Mouse (Mus musculus) lung, postnatal 25 days (tissue): ENCODE measurements around the gene Jmjd7.

Experiments
- DNase-seq: peaks from one replicate; pipeline ENCODE4 v3.0.0; 2022; ENCODE audit warnings: low spot score

The Jmjd7 gene

DNA sequence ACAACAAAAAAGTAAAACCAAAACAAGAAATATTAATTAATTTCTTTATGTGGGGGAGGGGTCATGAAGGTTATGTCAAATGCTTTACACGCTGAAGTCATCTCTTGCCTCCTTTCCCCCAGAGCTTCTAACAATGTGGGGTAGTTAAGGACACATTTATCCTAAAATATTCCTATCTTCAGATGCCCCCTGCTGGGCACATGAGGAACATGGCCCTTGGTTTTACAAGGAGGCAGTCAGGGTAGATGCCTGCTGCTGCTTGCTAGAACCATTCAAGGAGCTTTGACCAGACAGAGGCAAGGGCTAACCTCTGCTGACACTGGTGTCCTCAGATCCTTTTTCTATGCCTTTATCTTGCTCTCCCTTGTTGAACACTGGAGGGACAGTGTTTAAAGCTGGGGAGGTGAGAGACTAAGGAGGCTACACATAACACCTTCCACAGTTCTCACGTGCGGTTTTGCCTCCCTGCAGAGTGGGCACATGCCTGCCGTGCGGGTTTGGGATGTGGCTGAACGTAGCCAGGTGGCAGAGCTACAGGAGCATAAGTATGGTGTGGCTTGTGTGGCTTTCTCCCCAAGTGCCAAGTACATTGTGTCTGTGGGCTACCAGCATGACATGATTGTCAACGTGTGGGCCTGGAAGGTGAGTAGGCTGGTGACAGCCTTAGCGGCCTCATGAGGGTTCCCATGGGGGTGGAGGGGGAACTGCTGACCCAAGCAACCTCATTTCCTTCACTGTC, 15.7 kb upstream of the Jmjd7 start:
- DNase-seq, result peak; percentile 68

GRCm38 (mm10) chr2:120012924-120013323, 14.4 kb upstream of the Jmjd7 start:
- DNase-seq, result no peak

GRCm38 (mm10) chr2:120013831-120014486, 13.3 kb upstream of the Jmjd7 start:
- DNase-seq, result no peak

DNA sequence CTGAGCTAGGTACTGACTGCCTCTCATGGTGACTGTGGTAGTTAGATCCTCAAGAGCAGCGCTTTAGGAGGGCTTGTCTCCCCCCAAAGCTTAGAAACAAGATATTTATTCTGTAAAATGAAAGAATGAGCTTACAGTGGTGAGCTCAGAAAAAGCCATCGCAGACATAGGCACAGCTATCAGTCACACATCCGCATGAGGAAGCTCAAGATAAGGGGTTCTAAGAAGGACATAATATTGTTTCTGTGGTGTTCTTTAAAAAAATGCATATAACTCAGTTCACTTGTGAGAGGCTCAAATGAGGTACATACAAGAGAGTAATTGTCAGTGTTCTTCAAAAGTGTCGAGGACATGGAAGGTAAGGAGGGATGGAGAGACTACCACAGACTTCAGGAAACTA, 11.4 kb upstream of the Jmjd7 start:
- no peak for DNase-seq

DNA sequence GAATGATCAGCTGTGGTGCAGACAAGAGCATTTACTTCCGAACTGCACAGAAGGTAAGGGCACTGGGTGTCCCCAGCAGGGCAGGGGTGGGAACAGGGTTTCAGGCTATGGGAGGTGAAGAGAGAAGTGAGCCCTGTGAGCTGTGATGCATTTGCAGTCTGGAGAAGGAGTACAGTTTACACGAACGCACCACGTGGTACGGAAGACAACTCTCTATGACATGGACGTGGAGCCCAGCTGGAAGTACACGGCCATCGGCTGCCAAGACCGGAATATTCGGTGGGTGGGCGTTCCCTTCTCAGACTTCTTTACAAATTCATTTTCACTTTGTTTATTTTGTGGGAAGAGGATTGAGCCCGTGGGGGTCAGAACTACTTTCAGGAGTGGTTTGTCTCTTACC, 9.7 kb upstream of the Jmjd7 start:
- no peak for DNase-seq

DNA sequence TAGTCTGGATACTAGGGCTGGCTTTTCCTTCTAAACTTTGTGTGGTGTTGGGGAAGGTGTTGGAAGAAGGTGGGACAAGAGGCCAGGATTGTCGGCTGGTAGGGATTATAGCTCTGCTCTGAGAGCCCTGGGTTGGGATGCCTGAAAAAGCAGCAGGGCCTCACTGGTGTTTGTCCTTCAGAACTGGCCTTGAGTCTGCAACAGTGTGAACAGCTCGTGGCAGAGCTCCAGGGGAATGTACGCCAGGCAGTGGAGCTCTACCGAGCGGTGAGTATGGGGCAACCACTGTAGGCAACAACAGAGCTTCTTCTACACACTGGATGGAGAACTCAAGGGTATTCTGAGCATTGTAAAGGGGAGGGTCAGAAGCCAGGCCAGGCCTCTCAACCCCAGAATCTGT, 2.9 kb upstream of the Jmjd7 start:
- no peak for DNase-seq

GRCm38 (mm10) chr2:120027950-120028331, 658 bp downstream of the Jmjd7 start:
- DNase-seq, result no peak

DNA sequence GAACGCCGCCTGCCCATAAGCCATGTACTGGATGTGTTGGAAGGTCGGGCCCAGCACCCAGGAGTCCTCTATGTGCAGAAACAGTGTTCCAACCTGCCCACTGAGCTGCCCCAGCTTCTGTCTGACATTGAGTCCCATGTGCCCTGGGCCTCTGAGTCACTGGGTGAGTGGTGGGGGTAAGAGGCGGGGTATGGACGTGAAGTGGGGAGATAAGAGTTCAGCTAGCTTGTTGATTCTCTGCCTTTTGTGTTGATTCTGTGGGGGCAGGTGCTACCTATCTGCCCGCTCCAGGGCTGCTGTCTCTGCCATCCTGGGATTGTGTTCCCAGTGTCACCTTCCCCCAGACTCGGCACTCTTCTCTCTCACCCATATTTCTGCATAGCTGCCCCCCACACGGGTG, 3.1 kb downstream of the Jmjd7 start:
- no peak for DNase-seq

DNA sequence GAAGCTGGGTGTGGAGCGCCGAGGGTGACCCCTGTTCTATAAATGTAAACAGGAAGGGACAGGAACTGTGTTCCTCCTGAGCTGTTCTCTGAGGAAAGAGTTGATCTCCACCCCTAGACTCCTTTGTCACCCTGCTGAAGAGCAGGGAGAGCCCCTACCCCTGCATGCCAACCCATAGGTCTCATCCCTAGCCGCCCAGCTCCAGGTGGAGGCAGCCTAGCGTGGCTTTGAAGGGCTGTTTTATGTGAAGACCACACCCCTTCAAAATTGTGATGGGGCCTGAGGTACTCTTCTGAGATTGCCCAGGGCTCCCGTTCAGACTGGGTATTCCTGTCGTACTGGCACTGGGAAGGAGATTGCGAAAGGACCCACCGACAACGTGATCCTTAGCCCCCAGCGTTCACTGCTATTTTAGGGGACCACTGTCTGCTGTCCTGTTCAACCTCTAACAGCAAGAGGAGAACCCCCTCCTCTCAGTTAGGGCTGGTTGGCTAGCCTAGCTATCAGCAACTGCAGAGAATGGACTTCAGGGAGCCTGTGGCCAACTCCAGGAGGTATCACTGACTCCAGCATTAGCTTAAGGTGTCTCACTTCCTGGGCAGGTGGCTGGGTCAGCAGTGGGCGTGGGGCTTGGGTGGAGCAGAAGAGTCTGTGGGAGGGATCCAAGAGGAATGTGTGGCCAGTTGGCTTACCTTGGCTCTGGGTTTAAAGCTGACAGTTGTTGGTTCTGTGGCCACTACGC, 5.6 kb downstream of the Jmjd7 start, which contains the start of gene Pla2g4b:
Gene Pla2g4b, plus strand, starts transcription at position 692 of the 742 bp plus-strand sequence.
- DNase-seq, result no peak

GRCm38 (mm10) chr2:120033726-120034125, 6.4 kb downstream of the Jmjd7 start:
- DNase-seq, result no peak

GRCm38 (mm10) chr2:120037744-120038143, 10.5 kb downstream of the Jmjd7 start:
- DNase-seq, result no peak

- DNase-seq, result no peak
Observed at GRCm38 (mm10) chr2:120040991-120041390, 13.7 kb downstream of the Jmjd7 start.

DNA sequence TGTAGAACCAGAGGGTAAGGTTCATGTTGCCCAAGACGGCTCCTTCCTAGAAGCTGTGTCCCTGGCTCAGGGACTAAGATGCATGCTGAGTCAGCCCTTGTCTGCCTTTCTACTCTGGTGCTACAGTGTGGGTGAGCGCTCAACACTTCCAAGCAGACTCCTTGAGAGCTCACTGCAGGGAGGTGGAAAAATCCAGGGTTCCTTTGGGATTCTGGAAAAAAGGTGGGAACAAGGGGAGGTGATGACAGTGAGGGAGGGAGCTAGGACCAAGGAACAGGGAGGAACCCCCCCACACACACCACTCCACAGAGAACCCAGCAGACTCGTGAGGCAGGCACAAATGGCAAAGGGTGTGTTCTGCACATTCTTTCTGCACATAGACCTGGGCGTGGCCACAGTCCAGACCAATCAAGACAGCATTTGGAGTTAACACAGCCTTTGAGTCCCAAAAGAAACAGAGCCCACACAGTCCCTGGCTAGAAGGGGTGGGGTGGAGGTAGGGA, 16.9 kb downstream of the Jmjd7 start:
- DNase-seq, result peak; percentile 47

- no peak for DNase-seq
Observed at GRCm38 (mm10) chr2:120044676-120045075, 17.4 kb downstream of the Jmjd7 start.

- no peak for DNase-seq
Observed at GRCm38 (mm10) chr2:120046486-120047310, 19.4 kb downstream of the Jmjd7 start.

DNA sequence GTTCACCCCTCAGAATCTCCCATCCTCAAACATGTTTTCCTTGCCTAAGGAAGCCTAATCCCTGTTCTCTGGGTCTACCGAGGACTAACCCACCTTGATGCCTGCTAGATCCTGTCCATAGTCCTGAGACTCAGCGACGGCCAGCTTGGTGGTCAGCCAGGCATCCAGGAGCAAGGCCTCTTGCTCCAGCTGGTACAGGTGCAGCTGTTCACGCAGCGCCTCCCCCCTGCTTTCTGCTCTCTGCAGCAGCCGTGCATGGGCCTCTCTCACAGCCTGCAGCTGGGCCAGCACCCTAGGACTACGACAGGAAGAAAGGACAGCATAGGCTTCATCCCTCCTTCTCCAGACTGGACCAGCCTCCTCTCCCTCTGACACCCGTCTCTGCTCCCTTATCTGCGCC, 20.9 kb downstream of the Jmjd7 start:
- DNase-seq, result no peak

GRCm38 (mm10) chr2:120049632-120050274, 22.5 kb downstream of the Jmjd7 start:
- peak; percentile 66 for DNase-seq

- DNase-seq, result no peak
Observed at GRCm38 (mm10) chr2:120051405-120051804, 24.1 kb downstream of the Jmjd7 start.

DNA sequence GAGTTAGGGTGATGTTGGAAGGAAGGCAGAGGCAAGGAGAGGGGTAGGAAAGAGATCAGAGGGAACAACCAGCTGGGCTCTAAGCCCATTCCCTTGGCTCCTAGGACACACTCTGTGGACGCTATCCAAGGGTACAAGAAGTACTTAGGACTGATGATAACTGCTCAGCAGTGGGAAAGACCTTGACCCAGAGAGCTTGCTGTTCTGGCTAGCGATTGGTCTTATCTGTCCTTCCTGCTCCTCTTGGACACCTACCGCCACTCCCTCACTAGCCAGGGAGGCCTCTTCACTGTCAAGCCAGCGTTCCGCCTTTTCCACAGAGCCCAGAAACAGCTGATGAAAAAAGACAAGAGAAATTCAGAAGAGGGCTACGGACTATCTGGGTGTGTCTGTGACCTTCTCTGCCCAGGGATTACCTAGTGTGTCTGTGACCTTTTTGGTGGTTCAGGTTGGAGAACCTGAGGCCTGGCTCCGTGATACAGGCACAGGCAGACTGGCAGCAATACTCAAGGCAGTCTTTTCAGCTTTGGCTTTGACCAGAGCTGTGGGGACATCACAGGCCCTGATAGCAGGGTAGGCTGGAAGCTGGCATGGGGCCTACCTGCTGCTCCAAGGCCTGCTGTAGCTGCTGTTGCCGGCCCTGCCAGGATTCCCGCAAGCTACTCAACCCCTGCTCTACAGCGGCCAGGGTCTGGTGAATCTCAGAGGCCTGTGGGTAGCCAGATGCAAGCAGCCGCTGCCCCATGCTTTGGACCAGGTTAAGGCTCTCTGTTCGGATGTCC, 27.7 kb downstream of the Jmjd7 start:
- no peak for DNase-seq

GRCm38 (mm10) chr2:120055923-120056322, 28.6 kb downstream of the Jmjd7 start:
- no peak for DNase-seq

- no peak for DNase-seq
Observed at GRCm38 (mm10) chr2:120058818-120059217, 31.5 kb downstream of the Jmjd7 start.
